Mouse (Mus musculus): ENCODE results near the gene Ddah1. TPM values are rescaled to one million over a fixed set of nuclear protein-coding genes. Genes with fewer than 3 reads are reported as not detected.

The Ddah1 gene
- polyA plus RNA-seq, 1 experiment from 2014 or later = 34.7 TPM

DNA sequence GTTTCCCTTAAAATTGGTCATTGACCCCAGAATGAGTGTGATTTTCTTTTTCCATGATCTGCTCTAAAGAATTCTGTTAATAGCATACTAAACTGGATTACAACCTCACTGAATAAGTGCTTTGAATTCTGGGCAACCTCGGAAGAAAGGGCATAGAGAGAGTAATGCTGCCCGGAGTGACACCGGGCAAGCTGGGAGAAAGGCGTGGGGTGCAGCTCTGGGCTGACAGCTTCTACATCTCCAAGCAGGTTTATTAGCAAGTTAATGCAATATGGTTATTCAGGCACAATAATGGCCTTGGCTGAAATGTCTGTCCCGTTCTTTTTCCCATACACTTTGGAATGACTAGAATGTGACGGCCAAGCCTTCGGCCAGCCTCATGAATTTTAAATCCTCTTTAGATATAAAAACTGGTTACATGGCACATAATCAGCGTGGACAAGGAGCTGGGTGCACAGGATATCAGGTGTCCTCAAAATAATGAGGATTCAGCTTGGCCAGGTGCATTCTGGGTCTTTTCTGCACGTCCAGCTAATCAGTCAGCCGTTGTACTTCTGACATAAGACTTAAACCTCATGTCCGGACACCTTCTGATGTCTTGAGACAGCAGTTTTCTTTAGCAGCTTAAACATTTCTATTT, 67.1 kb downstream of the Ddah1 start:
- 40% methylated on average over 11 of the region's 11 CpGs for WGBS
- DNase-seq (ENCODE audit: low spot score) = peak; percentile 19
- Histone ChIP-seq H3K27me3 (ENCODE audit: control insufficient read depth, insufficient read depth, low read length) (0 out of 2 replicates have a peak, but pooled peaks cover 2% of the 10 kb centered on the region), H3K9me3 (ENCODE audit: control insufficient read depth, low read length) (no peaks in the 10 kb centered on the region), H3K9ac (ENCODE audit: low read depth, low read length) (no peak overlapping the region), H3K36me3 (ENCODE audit: control insufficient read depth, insufficient read depth, low read length) (no peaks in the 10 kb centered on the region), H3K27ac (ENCODE audit: low read depth, low read length) (peak overlapping the region; percentile 6; the same call in 1 of the 2 replicates), H3K4me2 (replicated peaks; ENCODE audit: low read depth, low read length) (0 out of 2 replicates have a peak overlapping the region, but pooled peaks have one; percentile 3), H3K4me1 (replicated peaks; ENCODE audit: control insufficient read depth, insufficient read depth, low read length) (peaks cover 6% of the 10 kb centered on the region; the same call in 1 of the 2 replicates), H3K4me3 (ENCODE audit: low read depth, low read length) (no peak overlapping the region)
- peak; percentile 80 for ATAC-seq (ENCODE audit: low FRiP score)

DNA sequence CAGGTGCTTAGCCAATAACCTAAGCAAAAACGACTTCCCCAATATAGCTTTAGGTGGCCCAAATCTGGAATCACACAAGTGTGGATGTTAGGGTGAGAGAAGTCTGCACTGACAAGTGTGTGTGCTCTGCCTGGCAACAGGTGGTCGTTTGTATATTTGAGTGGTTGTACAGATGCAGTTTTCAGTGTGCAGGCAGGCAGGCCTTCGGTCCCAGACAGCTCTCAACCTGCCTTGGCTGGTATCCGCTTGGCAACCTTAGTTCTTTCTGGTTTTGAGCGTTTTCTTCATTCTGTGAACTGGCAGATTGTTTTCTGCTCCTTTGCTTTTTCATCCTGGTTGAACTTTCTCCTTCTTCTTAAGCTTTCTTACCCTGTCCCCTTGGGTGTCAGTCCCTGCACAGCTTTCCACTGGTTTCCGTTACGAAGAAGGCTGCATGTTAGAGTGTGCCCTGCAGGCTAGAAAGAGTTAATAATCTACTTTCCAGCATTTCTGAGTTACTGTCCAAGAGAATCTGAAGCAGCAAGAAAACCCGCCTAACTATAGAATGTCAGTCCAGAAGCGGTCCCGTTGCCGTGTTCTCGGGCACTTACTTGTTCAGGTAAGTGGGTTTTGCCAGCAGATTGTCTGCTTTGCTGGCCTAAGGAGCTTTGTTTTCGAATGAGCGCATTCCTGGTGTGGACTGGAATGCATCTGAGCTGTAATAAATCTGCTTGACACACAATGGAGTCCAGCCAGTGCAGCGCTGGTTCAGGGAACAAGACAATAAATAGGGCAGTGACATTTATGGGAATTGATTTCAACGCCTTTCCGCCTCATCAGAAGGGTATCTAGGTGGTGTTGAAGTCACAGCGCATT, 68.9 kb downstream of the Ddah1 start:
- WGBS = 46% methylated on average over 18 of the region's 18 CpGs
- Histone ChIP-seq H3K27ac (ENCODE audit: low read depth, low read length) (peak overlapping the region; percentile 42; the same call in 1 of the 2 replicates), H3K27me3 (ENCODE audit: control insufficient read depth, insufficient read depth, low read length) (0 out of 2 replicates have a peak, but pooled peaks cover 2% of the 10 kb centered on the region)

DNA sequence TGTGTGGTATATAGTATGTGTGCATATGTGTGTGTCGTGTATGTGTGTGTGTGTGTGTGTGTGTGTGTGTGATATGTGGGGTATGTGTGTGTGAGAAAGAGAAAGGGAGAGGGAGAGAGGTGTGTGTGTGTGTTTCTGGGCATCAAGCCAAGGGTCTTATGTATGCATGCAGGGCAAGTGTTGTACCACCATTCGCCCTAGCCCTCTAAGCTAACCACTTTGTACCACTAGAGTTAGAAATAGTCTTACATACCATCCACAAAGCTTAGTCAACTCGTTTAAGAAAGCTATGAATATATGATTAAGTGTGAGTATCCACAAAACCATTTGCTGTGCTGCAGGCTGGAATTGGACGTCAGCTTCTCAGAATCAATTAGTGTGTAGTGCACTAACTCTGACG, 70.4 kb downstream of the Ddah1 start:
- peaks cover 6% of the 10 kb centered on the region; the same call in 1 of the 2 replicates for H3K4me1 ChIP-seq (replicated peaks; ENCODE audit: control insufficient read depth, insufficient read depth, low read length)
- no peak overlapping the region for H3K4me3 ChIP-seq (ENCODE audit: low read depth, low read length)
- no peak overlapping the region for H3K9ac ChIP-seq (ENCODE audit: low read depth, low read length)
- H3K27ac ChIP-seq (ENCODE audit: low read depth, low read length) = no peak overlapping the region
- DNase-seq (ENCODE audit: low spot score) (no peak), ATAC-seq (ENCODE audit: low FRiP score) (no peak)
- H3K9me3 ChIP-seq (ENCODE audit: control insufficient read depth, low read length) = no peaks in the 10 kb centered on the region
- H3K36me3 ChIP-seq (ENCODE audit: control insufficient read depth, insufficient read depth, low read length) = no peaks in the 10 kb centered on the region
- 0 out of 2 replicates have a peak, but pooled peaks cover 2% of the 10 kb centered on the region for H3K27me3 ChIP-seq (ENCODE audit: control insufficient read depth, insufficient read depth, low read length)
- 71% methylated on average over 5 of the region's 5 CpGs for WGBS
- H3K4me2 ChIP-seq (replicated peaks; ENCODE audit: low read depth, low read length) = no peak overlapping the region

More for the DNA sequence above, 68.9 kb downstream of the Ddah1 start:
- Histone ChIP-seq H3K4me1 (replicated peaks; ENCODE audit: control insufficient read depth, insufficient read depth, low read length) (peaks cover 6% of the 10 kb centered on the region; the same call in 1 of the 2 replicates), H3K4me2 (replicated peaks; ENCODE audit: low read depth, low read length) (0 out of 2 replicates have a peak overlapping the region, but pooled peaks have one; percentile 1), H3K9me3 (ENCODE audit: control insufficient read depth, low read length) (no peaks in the 10 kb centered on the region), H3K4me3 (ENCODE audit: low read depth, low read length) (no peak overlapping the region), H3K36me3 (ENCODE audit: control insufficient read depth, insufficient read depth, low read length) (no peaks in the 10 kb centered on the region), H3K9ac (ENCODE audit: low read depth, low read length) (0 out of 2 replicates have a peak overlapping the region, but pooled peaks have one; percentile 11)
- DNase-seq (ENCODE audit: low spot score) (peak; percentile 39), ATAC-seq (ENCODE audit: low FRiP score) (peak; percentile 34)

DNA sequence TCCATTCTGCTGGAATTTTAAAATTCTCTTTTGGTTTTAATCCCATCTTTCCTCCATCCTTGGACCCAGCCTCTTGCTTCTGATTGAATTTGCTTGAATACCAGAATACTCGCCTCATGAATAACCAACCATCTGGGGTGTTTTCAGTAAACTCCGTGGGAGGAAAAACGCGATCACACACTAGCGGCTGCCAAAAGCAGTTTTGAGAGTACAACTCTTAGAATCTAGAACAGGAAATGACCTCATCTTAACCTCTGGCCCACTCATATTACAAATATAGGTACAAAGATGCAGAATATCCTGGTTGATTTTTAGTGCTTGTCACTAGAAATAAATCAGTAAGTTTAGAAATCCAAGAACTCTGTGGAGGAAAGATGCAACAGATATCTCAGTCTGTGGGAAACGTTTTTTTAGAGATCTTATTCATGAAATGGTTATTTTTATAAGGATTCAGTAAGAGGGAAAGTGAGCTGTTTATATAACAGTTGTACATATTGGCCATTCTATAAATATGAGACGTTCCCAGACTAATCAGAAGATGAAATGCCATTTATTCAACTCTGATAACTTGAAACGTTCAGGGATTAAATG, 75.6 kb downstream of the Ddah1 start:
- ATAC-seq (ENCODE audit: low FRiP score) = no peak
- H3K27ac ChIP-seq (ENCODE audit: low read depth, low read length) = no peak overlapping the region

DNA sequence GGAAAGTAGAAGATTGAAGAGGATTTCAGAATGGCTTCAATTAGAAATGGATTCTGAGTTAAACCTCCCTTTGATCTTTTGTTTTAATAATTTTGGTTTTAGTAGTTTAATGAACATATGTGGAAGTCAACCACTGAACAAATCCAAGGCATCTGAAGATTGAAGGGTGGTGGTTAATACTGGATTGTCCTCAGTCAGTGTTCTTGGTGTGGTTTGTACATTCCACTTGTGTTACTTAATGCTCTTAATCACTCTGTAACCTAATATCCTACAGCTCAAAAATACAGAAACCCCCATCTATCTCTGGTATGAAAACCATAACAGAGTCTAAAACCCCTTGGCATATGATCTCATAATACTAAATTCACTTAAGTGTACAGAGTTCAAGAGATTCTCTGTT, 79.8 kb downstream of the Ddah1 start:
- Histone ChIP-seq H3K36me3 (ENCODE audit: control insufficient read depth, insufficient read depth, low read length) (no peaks in the 10 kb centered on the region), H3K27me3 (ENCODE audit: control insufficient read depth, insufficient read depth, low read length) (no peaks in the 10 kb centered on the region), H3K4me3 (ENCODE audit: low read depth, low read length) (no peak overlapping the region), H3K4me2 (replicated peaks; ENCODE audit: low read depth, low read length) (no peak overlapping the region), H3K9ac (ENCODE audit: low read depth, low read length) (no peak overlapping the region), H3K4me1 (replicated peaks; ENCODE audit: control insufficient read depth, insufficient read depth, low read length) (no peaks in the 10 kb centered on the region), H3K27ac (ENCODE audit: low read depth, low read length) (no peak overlapping the region), H3K9me3 (ENCODE audit: control insufficient read depth, low read length) (no peaks in the 10 kb centered on the region)
- ATAC-seq (ENCODE audit: low FRiP score) (no peak), DNase-seq (ENCODE audit: low spot score) (no peak)

More for the DNA sequence above, 75.6 kb downstream of the Ddah1 start:
- no peak overlapping the region for H3K4me3 ChIP-seq (ENCODE audit: low read depth, low read length)
- no peaks in the 10 kb centered on the region for H3K4me1 ChIP-seq (replicated peaks; ENCODE audit: control insufficient read depth, insufficient read depth, low read length)
- 71% methylated on average over 8 of the region's 8 CpGs for WGBS
- DNase-seq (ENCODE audit: low spot score) = no peak
- no peak overlapping the region for H3K4me2 ChIP-seq (replicated peaks; ENCODE audit: low read depth, low read length)
- H3K27me3 ChIP-seq (ENCODE audit: control insufficient read depth, insufficient read depth, low read length) = no peaks in the 10 kb centered on the region
- no peaks in the 10 kb centered on the region for H3K9me3 ChIP-seq (ENCODE audit: control insufficient read depth, low read length)
- H3K9ac ChIP-seq (ENCODE audit: low read depth, low read length) = no peak overlapping the region
- no peaks in the 10 kb centered on the region for H3K36me3 ChIP-seq (ENCODE audit: control insufficient read depth, insufficient read depth, low read length)

DNA sequence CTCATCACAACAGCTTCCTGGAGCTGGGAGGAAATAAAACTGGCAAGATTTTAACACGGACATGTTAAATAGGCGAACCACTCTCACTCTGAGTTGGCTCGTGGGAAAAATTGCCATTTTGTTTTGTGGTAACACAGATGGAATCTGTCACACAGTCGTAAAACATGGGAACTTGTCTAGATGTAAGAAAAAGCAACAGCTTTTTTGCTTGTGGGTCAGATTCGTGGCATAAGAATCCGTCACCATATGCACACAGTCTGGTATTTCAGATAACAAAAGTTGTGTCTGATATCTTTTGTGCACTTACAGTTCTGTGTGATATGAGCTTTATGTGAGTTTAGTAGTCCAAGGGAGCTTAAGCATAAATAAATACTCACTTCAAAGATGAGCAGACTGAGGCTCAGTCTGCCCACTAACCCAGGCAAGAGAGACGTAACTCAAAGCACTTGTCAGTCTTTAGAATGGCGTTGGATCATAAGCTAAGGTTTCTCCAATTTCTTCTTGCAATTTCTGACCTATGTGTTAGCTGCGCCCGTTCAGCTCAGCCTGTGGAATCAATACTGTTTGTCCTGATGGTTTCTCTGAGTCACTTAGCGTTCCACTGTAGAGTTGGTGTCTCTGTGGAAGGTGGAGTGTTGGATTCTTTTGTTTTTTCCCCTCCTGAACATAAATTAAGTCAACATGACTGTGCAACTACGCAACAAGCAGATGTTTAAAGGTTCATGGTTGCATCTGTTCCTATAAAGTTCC, 83.7 kb downstream of the Ddah1 start:
- Histone ChIP-seq H3K27ac (ENCODE audit: low read depth, low read length) (no peak overlapping the region), H3K36me3 (ENCODE audit: control insufficient read depth, insufficient read depth, low read length) (no peaks in the 10 kb centered on the region), H3K4me1 (replicated peaks; ENCODE audit: control insufficient read depth, insufficient read depth, low read length) (no peaks in the 10 kb centered on the region), H3K27me3 (ENCODE audit: control insufficient read depth, insufficient read depth, low read length) (no peaks in the 10 kb centered on the region), H3K4me2 (replicated peaks; ENCODE audit: low read depth, low read length) (no peak overlapping the region), H3K9ac (ENCODE audit: low read depth, low read length) (no peak overlapping the region), H3K9me3 (ENCODE audit: control insufficient read depth, low read length) (no peaks in the 10 kb centered on the region), H3K4me3 (ENCODE audit: low read depth, low read length) (no peak overlapping the region)
- 91% methylated on average over 12 of the region's 12 CpGs for WGBS
- no peak for DNase-seq (ENCODE audit: low spot score)
- ATAC-seq (ENCODE audit: low FRiP score) = no peak

DNA sequence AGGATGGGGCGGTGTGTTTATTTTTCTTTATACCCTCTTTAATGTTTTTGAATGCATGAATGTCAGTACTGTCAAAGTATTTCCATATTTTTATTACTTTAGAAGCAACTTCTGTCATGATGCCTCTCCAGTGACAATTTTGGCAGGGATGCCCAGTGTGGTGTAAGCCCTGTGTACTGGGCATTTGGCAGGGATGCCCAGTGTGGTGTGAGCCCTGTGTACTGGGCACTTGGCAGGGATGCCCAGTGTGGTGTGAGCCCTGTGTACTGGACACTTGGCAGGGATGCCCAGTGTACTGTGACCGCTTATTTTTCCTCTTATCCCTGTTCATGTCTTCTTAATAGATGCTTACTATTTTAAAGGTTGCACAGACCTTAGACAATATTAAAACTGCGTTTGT, 85.4 kb downstream of the Ddah1 start:
- Histone ChIP-seq H3K4me1 (replicated peaks; ENCODE audit: control insufficient read depth, insufficient read depth, low read length) (no peaks in the 10 kb centered on the region), H3K27me3 (ENCODE audit: control insufficient read depth, insufficient read depth, low read length) (no peaks in the 10 kb centered on the region), H3K9ac (ENCODE audit: low read depth, low read length) (no peak overlapping the region), H3K36me3 (ENCODE audit: control insufficient read depth, insufficient read depth, low read length) (no peaks in the 10 kb centered on the region), H3K4me2 (replicated peaks; ENCODE audit: low read depth, low read length) (no peak overlapping the region), H3K4me3 (ENCODE audit: low read depth, low read length) (no peak overlapping the region), H3K27ac (ENCODE audit: low read depth, low read length) (no peak overlapping the region), H3K9me3 (ENCODE audit: control insufficient read depth, low read length) (no peaks in the 10 kb centered on the region)
- DNase-seq (ENCODE audit: low spot score) = no peak
- WGBS = 91% methylated on average over 3 of the region's 3 CpGs
- no peak for ATAC-seq (ENCODE audit: low FRiP score)

DNA sequence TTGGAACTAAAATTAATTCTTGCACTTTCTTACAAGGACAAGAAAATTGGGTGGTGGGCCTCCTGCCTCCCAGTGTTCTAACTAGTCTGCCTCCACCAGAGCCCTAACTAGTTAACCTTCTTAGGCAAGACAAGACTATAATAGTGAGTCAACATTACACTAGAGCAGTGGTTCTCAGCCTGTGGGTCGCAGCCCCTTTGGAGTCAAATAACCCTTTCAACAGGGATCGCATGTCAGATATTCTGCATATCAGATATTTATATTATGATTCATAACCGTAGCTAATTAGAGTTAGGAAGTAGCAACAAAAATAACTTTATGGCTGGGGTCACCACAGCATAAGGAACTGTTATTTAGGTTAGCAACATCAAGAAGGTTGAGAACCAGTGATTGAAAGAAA, 86.4 kb downstream of the Ddah1 start:
- Histone ChIP-seq H3K9me3 (ENCODE audit: control insufficient read depth, low read length) (no peaks in the 10 kb centered on the region), H3K4me1 (replicated peaks; ENCODE audit: control insufficient read depth, insufficient read depth, low read length) (no peaks in the 10 kb centered on the region), H3K27ac (ENCODE audit: low read depth, low read length) (no peak overlapping the region), H3K9ac (ENCODE audit: low read depth, low read length) (no peak overlapping the region), H3K4me3 (ENCODE audit: low read depth, low read length) (no peak overlapping the region), H3K27me3 (ENCODE audit: control insufficient read depth, insufficient read depth, low read length) (no peaks in the 10 kb centered on the region), H3K36me3 (ENCODE audit: control insufficient read depth, insufficient read depth, low read length) (no peaks in the 10 kb centered on the region), H3K4me2 (replicated peaks; ENCODE audit: low read depth, low read length) (no peak overlapping the region)
- DNase-seq (ENCODE audit: low spot score) (no peak), ATAC-seq (ENCODE audit: low FRiP score) (no peak)
- WGBS = 93% methylated on average over 3 of the region's 3 CpGs

Measured in hindbrain, embryonic 11.5 days (tissue).